Mouse (Mus musculus) thymus, adult 2 months (tissue): Measurements from ENCODE around the gene Fhl3. TPM values are rescaled to one million over a fixed set of nuclear protein-coding genes. Genes with fewer than 3 reads are reported as not detected.

ENCODE experiments used
- DNase-seq: peaks from one replicate; pipeline ENCODE4 v3.0.0; 2021
- H3K27ac ChIP-seq: fragments of 200-500 bp; 2 replicates; pipeline ENCODE4 v1.5.1; 2012; ENCODE audit warnings: low read length, control low read depth; ENCODE audit not compliant: control insufficient read depth, insufficient read depth
- H3K27me3 ChIP-seq: fragments of 200-500 bp; 2 replicates; pipeline ENCODE4 v1.6.1; 2012; ENCODE audit warnings: mild to moderate bottlenecking, low read length, moderate library complexity, mixed read lengths; ENCODE audit not compliant: control insufficient read depth, insufficient read depth
- H3K36me3 ChIP-seq: fragments of 200-500 bp; 2 replicates; pipeline ENCODE4 v1.6.1; 2012; ENCODE audit warnings: mild to moderate bottlenecking, low read length, moderate library complexity; ENCODE audit not compliant: control insufficient read depth, insufficient read depth
- H3K4me1 ChIP-seq: fragments of 200-500 bp; replicated peaks from 2 replicates; pipeline ENCODE4 v1.6.1; 2012; ENCODE audit warnings: low read length; ENCODE audit not compliant: control insufficient read depth, insufficient read depth
- H3K4me3 ChIP-seq: fragments of 200-500 bp; 2 replicates; pipeline ENCODE4 v1.5.1; 2012; ENCODE audit warnings: mild to moderate bottlenecking, low read length, control low read depth, moderate library complexity; ENCODE audit not compliant: control insufficient read depth, insufficient read depth
- CTCF ChIP-seq: fragments of 200-500 bp; IDR thresholded peaks from 2 replicates; pipeline ENCODE4 v1.5.1; 2012; ENCODE audit warnings: mild to moderate bottlenecking, control low read depth, low read length, moderate library complexity, borderline replicate concordance; ENCODE audit not compliant: control insufficient read depth, poor library complexity, insufficient read depth; ENCODE audit errors: extremely low read depth
- POLR2A ChIP-seq: fragments of 200-500 bp; IDR thresholded peaks from 2 replicates; pipeline ENCODE4 v1.6.1; 2012; ENCODE audit warnings: mild to moderate bottlenecking, low read length, control low read depth, moderate library complexity; ENCODE audit not compliant: control insufficient read depth, poor library complexity, insufficient read depth; ENCODE audit errors: extremely low read depth
- WGBS: fragments of 180-500 bp; shearing (Covaris S2); methylation state at CpG from one replicate; pipeline ENCODE4 v1.1.7; 2018; 5-methylcytosine and 5-hydroxymethylcytosine counted together
- polyA plus RNA-seq: library from polyadenylated mRNA; depleted of rRNA; stranded (reverse); fragments of >200 nt; gene quantifications from 2 replicates; pipeline ENCODE4 v1.2.3, GENCODE M21; 2012

The Fhl3 gene
- polyA plus RNA-seq, 1 experiment: 36.1 TPM

GRCm38 (mm10) chr4:124738783-124739182 is 38.3 kb downstream of the Fhl3 start:
- Histone ChIP-seq H3K36me3 (no peaks in the 10 kb centered on the region), H3K4me1 (peaks cover 10% of the 10 kb centered on the region), H3K4me3 (no peak overlapping the region), H3K27ac (no peak overlapping the region), H3K27me3 (no peaks in the 10 kb centered on the region)
- TF ChIP-seq POLR2A (no peak), CTCF (no peak)
- no peak for DNase-seq
- WGBS: 72% methylated on average over 1 of the region's 1 CpGs

GRCm38 (mm10) chr4:124741376-124742343 is 41.2 kb downstream of the Fhl3 start, which contains the start of gene Inpp5b:
TSS of gene Inpp5b (plus strand) at chr4:124741850.
- WGBS: 10% methylated on average over 25 of the region's 25 CpGs
- 0 out of 2 replicates have a peak, but pooled peaks have one; percentile 8 for TF ChIP-seq POLR2A
- peak; percentile 44; the same call in 1 of the 2 replicates for TF ChIP-seq CTCF
- DNase-seq: peak; percentile 82
- peak within 1 kb of the TSS; percentile 50 for H3K4me3 ChIP-seq
- peaks cover 10% of the 10 kb centered on the region for H3K4me1 ChIP-seq
- no peak within 1 kb of the TSS; the same call in 1 of the 2 replicates for H3K27ac ChIP-seq
- H3K27me3 ChIP-seq: no peaks in the 10 kb centered on the region
- H3K36me3 ChIP-seq: no peaks in the 10 kb centered on the region

GRCm38 (mm10) chr4:124742839-124743238 is 42.3 kb downstream of the Fhl3 start:
- TF ChIP-seq POLR2A (no peak), CTCF (no peak)
- WGBS: 93% methylated on average over 11 of the region's 11 CpGs
- no peak overlapping the region for H3K27ac ChIP-seq
- H3K36me3 ChIP-seq: no peaks in the 10 kb centered on the region
- no peaks in the 10 kb centered on the region for H3K27me3 ChIP-seq
- no peak overlapping the region for H3K4me3 ChIP-seq
- peaks cover 10% of the 10 kb centered on the region for H3K4me1 ChIP-seq
- no peak for DNase-seq

GRCm38 (mm10) chr4:124746577-124746976 is 46.1 kb downstream of the Fhl3 start:
- no peak for TF ChIP-seq CTCF
- no peak for TF ChIP-seq POLR2A
- DNase-seq: no peak
- no peaks in the 10 kb centered on the region for H3K36me3 ChIP-seq
- H3K27me3 ChIP-seq: no peaks in the 10 kb centered on the region
- no peak overlapping the region for H3K4me3 ChIP-seq
- peaks cover 6% of the 10 kb centered on the region for H3K4me1 ChIP-seq
- H3K27ac ChIP-seq: no peak overlapping the region
- WGBS: 95% methylated on average over 7 of the region's 7 CpGs

GRCm38 (mm10) chr4:124747851-124748250 is 47.4 kb downstream of the Fhl3 start:
- TF ChIP-seq POLR2A (no peak), CTCF (no peak)
- Histone ChIP-seq H3K27ac (no peak overlapping the region), H3K4me3 (no peak overlapping the region), H3K27me3 (no peaks in the 10 kb centered on the region), H3K4me1 (peaks cover 2% of the 10 kb centered on the region), H3K36me3 (no peaks in the 10 kb centered on the region)
- DNase-seq: no peak
- 96% methylated on average over 4 of the region's 4 CpGs for WGBS

- under 1% methylated on average over 75 of the region's 75 CpGs for WGBS
These were observed 51.1 kb downstream of the Fhl3 start for GRCm38 (mm10) chr4:124751300-124752250.

More at GRCm38 (mm10) chr4:124751300-124752250, 51.1 kb downstream of the Fhl3 start:
- TF ChIP-seq CTCF (0 out of 2 replicates have a peak, but pooled peaks have one; percentile 38), POLR2A (peak; percentile 79)
- H3K27ac ChIP-seq: peak overlapping the region; percentile 92; the same call in 1 of the 2 replicates
- H3K27me3 ChIP-seq: no peaks in the 10 kb centered on the region
- peak overlapping the region; percentile 67 for H3K4me3 ChIP-seq
- peaks cover 28% of the 10 kb centered on the region for H3K4me1 ChIP-seq
- peak; percentile 99 for DNase-seq
- no peaks in the 10 kb centered on the region for H3K36me3 ChIP-seq
